Mouse (Mus musculus): ENCODE measurements around the gene Btnl2.

- TF ChIP-seq EP300 (optimal IDR thresholded peaks at IDR 0.05) (no peak), CTCF (IDR thresholded peaks at IDR 0.05; ENCODE audit: low read depth) (no peak)
These were observed 44.2 kb downstream of the Btnl2 start, which contains the start of gene BC051142 for GRCm38 (mm10) chr17:34398711-34399393.
